Mouse (Mus musculus) olfactory bulb, adult 2 months (tissue): ENCODE data around the gene Otub2.
"Not testable (repeated sequence)": the region's sequence is repeated elsewhere in the genome, so short reads cannot be mapped to it uniquely, and the experiment has no call there.

Experiments
- CTCF ChIP-seq: fragments of 200-500 bp; IDR thresholded peaks from 2 replicates; pipeline ENCODE4 v1.5.1; 2012; ENCODE audit warnings: low read depth, mild to moderate bottlenecking, low read length, moderate library complexity; ENCODE audit not compliant: insufficient read depth
- POLR2A ChIP-seq: fragments of 200-500 bp; IDR thresholded peaks from 2 replicates; pipeline ENCODE4 v1.6.1; 2012; ENCODE audit warnings: mild to moderate bottlenecking, low read depth, low read length, moderate library complexity; ENCODE audit not compliant: insufficient read depth

- not testable (repeated sequence) for TF ChIP-seq CTCF, POLR2A
These were observed 55.8 kb downstream of the Otub2 start for GRCm38 (mm10) chr12:103444261-103444660.
